Mouse (Mus musculus) olfactory bulb, adult 2 months (tissue): ENCODE results near the gene Aifm3. TPM values are rescaled to one million over a fixed set of nuclear protein-coding genes. Genes with fewer than 3 reads are reported as not detected.
A peak's percentile ranks its signal among the peaks of the same experiment; 100 is the strongest.

Source experiments
- H3K27ac ChIP-seq: fragments of 200-500 bp; 2 replicates; pipeline ENCODE4 v1.5.1; 2012; ENCODE audit warnings: low read depth, low read length; ENCODE audit not compliant: insufficient read depth
- H3K4me1 ChIP-seq: fragments of 200-500 bp; 2 replicates; pipeline ENCODE4 v1.6.1; 2012; ENCODE audit warnings: low read length; ENCODE audit not compliant: control insufficient read depth, insufficient read depth
- H3K4me3 ChIP-seq: fragments of 200-500 bp; 2 replicates; pipeline ENCODE4 v1.5.1; 2012; ENCODE audit warnings: mild to moderate bottlenecking, low read depth, low read length, moderate library complexity; ENCODE audit not compliant: insufficient read depth
- CTCF ChIP-seq: fragments of 200-500 bp; IDR thresholded peaks from 2 replicates; pipeline ENCODE4 v1.5.1; 2012; ENCODE audit warnings: low read depth, mild to moderate bottlenecking, low read length, moderate library complexity; ENCODE audit not compliant: insufficient read depth
- POLR2A ChIP-seq: fragments of 200-500 bp; IDR thresholded peaks from 2 replicates; pipeline ENCODE4 v1.6.1; 2012; ENCODE audit warnings: mild to moderate bottlenecking, low read depth, low read length, moderate library complexity; ENCODE audit not compliant: insufficient read depth
- WGBS: fragments of 180-500 bp; shearing (Covaris S2); methylation state at CpG from one replicate; pipeline ENCODE4 v1.1.7; 2018; 5-methylcytosine and 5-hydroxymethylcytosine counted together
- polyA plus RNA-seq: library from polyadenylated mRNA; stranded (reverse); fragments of >200 nt; gene quantifications from 2 replicates; pipeline ENCODE4 v1.2.4, GENCODE M21; 2012; ENCODE audit warnings: low replicate concordance; ENCODE audit not compliant: missing spikeins, insufficient read depth, insufficient read length

Aifm3 gene
- polyA plus RNA-seq, 1 experiment = not detected

DNA sequence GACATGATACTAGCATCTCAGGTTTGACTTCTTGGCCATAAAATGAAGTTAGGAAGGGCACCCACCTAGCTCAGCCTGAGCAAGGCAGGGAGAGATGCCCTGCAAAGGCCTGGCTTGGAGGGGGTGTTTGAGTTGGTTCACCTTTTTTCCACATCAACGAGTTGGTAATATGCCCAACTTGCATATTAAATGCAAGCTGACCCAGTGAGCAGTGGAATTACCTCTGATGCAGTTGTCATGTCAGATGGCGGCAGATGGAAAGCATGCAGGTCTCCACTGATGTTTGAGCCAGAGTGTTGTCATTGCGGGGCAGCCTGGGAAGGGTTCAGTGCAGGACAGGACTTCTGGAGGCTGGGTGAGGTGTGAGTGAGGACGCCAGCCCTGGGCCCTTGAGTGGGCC, 22.0 kb downstream of the Aifm3 start:
- H3K4me3 ChIP-seq = no peak overlapping the region
- TF ChIP-seq POLR2A = no peak
- no peak for TF ChIP-seq CTCF
- WGBS = 95% methylated on average over 4 of the region's 4 CpGs
- H3K4me1 ChIP-seq = peaks cover 8% of the 10 kb centered on the region
- H3K27ac ChIP-seq = no peak overlapping the region

DNA sequence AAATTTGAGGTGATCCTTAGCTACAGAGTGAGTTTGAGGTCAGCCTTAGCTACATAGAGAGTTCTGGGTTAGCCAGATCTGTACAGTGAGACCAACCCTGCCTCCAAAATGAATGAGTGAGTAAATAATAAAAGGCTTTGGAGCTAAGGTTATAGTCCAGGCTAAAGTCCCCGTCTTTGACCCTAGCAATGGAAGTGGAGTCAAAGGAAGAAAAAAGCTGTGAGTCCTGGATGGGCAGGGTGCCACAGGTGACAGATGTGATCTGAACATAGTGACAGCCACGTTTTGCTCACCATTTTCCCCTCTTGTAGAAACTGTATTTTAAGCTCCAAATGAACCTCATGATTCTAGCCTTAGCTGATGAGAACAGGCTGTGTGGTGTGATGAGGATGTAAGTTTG, 29.5 kb downstream of the Aifm3 start:
- no peaks in the 10 kb centered on the region for H3K4me1 ChIP-seq
- 82% methylated on average over 2 of the region's 2 CpGs for WGBS
- no peak overlapping the region for H3K4me3 ChIP-seq
- TF ChIP-seq POLR2A = no peak
- TF ChIP-seq CTCF = no peak
- no peak overlapping the region for H3K27ac ChIP-seq

DNA sequence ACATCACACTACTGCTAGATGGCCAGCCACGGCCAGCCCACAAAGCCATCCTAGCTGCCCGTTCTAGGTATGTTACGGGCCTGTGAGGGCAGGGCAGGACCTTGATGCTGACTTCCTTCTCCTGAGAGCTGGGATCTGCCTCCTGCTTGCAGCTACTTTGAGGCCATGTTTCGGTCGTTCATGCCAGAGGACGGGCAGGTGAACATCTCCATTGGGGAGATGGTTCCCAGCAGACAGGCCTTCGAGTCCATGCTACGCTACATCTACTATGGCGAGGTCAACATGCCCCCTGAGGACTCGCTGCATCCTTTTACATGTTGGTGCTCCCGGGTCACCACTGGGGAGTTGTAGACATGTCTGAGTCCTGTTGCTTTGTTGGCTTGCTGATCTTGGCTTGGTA, 34.7 kb downstream of the Aifm3 start:
- TF ChIP-seq CTCF (no peak), POLR2A (no peak)
- Histone ChIP-seq H3K4me1 (0 out of 2 replicates have a peak, but pooled peaks cover 3% of the 10 kb centered on the region), H3K4me3 (no peak overlapping the region), H3K27ac (no peak overlapping the region)
- WGBS = 89% methylated on average over 11 of the region's 11 CpGs

DNA sequence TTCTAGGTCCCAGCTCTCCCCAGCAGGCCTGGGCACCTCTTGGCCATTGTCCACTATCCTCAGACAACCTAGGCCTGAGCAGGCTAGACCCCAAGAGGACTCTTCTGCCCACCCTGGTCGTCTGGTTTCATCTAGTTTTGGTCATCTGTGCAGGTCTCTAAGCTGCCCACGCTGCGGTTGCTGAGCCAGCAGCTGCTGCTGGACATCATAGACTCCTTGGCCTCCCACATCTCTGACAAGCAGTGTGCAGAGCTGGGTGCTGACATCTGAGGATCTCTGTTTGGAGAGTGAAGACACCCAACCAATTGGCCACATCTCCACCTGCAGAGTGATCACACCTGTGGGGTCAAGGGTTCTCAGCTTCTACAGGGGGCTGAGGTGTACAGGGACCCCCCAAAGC, 36.1 kb downstream of the Aifm3 start:
- no peak overlapping the region for H3K4me3 ChIP-seq
- H3K27ac ChIP-seq = no peak overlapping the region
- 74% methylated on average over 3 of the region's 3 CpGs for WGBS
- TF ChIP-seq POLR2A (no peak), CTCF (no peak)
- peaks cover 7% of the 10 kb centered on the region; the same call in 1 of the 2 replicates for H3K4me1 ChIP-seq

DNA sequence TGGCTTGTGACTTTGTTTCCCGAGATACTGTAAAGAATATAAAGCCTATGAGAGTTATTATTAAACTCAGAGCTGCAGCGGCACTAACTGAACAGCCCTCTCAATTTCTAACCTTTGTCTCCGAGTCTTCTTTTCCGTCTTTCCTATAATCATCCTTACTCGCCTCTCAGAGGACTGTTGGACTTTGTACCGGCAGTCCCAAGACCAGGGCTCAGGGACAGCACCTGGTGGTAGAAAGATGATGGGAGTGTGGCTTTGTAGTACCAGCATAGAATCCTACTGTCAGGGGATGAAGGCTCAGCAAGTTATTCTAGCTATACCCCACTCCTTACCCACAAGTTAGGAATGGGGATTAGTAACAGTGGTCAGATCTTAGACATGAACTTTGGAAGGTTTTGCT, 36.8 kb downstream of the Aifm3 start:
- Histone ChIP-seq H3K4me1 (peaks cover 7% of the 10 kb centered on the region; the same call in 1 of the 2 replicates), H3K27ac (no peak overlapping the region), H3K4me3 (no peak overlapping the region)
- TF ChIP-seq POLR2A (no peak), CTCF (no peak)
- WGBS = 86% methylated on average over 6 of the region's 6 CpGs

DNA sequence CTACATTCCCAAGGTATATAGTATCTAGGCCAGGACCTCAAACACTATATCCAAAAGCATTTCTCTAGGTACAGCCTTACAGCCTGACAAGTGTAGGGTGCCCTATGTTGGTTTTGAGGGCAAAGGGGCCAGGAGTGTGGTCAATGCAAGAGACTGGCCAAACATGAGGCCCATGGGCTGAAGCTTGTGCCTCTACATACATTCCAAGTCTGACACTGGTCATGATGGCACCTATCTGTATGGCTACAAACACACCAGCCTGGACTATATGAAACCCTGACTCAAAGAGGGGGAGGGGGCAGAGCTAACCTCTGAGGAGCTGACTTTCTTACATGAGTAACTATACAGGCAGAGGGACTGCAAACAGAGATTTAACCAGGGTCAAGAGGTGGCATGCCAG, 38.2 kb downstream of the Aifm3 start:
- TF ChIP-seq CTCF (no peak), POLR2A (no peak)
- Histone ChIP-seq H3K4me3 (no peak overlapping the region), H3K4me1 (peaks cover 10% of the 10 kb centered on the region; the same call in 1 of the 2 replicates), H3K27ac (no peak overlapping the region)

DNA sequence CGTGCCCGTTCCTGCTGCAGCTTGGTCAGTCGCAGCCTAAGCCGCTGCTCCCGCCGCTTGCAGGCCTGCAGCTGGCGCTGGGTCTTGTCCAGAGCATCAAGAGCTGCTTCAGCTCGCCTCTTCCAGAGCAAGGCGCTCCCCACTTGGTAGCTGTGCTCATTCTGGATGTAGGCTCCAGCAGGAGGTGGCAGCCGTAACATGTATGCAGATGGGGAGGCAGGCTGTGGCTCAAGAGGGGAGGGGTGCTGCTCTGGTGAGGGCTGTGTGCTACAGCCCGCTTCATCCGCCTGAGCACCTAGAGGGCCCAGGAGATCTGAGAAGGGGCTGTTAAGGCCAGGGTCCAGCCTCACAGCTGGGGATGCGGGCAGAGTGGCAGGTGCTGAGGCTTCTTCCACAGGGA, 38.9 kb downstream of the Aifm3 start:
- 82% methylated on average over 13 of the region's 13 CpGs for WGBS
- TF ChIP-seq POLR2A = no peak
- no peak for TF ChIP-seq CTCF
- Histone ChIP-seq H3K4me3 (no peak overlapping the region), H3K27ac (no peak overlapping the region), H3K4me1 (peaks cover 10% of the 10 kb centered on the region; the same call in 1 of the 2 replicates)

DNA sequence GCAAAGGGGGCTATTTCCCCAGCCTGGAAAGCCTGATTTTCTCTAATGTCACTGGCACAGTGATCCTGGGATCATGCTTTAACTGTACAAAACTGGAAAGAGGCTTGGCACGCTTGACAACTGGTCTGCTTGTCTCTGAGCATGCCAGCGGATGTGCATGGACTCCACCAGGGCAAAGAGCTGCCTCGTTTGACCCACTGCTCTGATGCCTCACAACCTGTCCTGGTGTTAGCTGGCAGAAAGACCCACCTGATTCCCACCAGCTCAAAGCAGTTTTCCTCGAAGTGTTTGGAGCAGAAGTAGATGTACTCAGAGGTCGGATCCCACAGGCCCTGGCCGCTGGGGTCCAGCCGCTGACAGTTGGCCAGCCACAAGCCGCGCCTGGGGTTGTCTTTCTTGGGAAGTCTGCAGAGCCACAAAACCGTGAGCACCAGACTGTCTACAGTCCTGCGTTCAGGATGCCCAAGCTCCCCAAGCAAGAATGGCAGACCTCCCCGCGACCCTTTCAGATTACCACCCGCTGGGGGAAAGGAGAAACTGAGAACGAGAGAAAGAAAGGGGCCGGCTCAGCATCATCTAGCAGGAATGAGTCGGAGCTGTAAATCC, 40.7 kb downstream of the Aifm3 start:
- peak overlapping the region; percentile 77 for H3K4me3 ChIP-seq
- TF ChIP-seq POLR2A = no peak
- TF ChIP-seq CTCF = no peak
- peaks cover 10% of the 10 kb centered on the region; the same call in 1 of the 2 replicates for H3K4me1 ChIP-seq
- WGBS = 7% methylated on average over 17 of the region's 17 CpGs
- H3K27ac ChIP-seq = peak overlapping the region; percentile 45; the same call in 1 of the 2 replicates

DNA sequence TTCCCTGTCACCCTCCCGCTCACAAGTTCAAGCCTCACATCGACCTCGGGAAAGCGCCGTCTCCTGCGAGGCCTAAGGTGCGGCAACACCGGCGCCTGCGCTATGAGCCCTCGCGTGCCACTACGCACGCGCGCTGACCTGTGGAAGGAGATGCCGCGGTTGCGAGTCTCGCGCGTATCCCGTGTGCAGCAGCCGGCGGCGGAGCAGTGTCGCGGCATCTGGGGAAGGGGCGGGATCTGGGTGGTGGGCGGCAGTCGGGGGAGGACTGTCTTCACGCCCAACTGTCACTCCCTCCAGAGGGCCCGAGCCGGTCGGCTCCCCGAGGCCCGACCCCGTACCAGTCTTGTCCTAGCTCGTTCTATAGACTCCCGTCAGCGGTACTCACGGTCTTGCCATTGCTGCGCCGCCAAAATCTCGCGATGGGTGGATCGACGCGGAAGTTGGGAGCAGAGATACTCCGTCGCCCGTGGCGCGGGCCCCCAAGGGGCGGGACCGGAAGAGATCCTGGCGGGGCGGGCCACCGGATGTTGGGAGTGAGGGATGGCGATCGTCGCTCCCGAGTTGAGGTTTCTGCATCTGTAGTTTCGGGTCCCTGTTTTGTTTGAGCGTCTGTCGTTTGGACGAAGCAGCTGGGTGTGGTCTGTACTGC, 41.4 kb downstream of the Aifm3 start, which contains the start of gene Thap7:
Gene Thap7 (minus strand): TSS at position 497 of the 649 bp plus-strand sequence.
- WGBS = under 1% methylated on average over 67 of the region's 67 CpGs

DNA sequence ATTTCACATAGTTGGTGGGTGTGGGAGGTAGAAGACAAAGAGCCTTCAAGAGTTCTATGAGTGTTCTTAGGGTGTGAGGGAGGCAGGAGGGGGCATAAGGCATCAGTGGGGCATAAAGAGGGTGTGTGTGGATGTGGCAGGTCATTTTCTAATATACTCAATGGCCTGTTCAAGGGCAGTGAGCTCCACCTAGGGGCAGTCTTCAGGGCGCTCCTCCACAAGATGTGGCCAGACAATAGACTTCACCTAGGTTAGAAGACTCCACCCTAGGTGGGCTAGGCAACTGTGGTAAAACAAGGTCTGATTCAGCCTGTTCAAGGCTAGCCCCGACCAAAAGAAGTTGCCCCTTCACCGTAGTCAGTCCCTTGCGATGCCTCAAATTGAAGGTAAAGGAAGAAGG, 42.9 kb downstream of the Aifm3 start:
- TF ChIP-seq CTCF (no peak), POLR2A (no peak)
- no peak overlapping the region for H3K4me3 ChIP-seq
- H3K4me1 ChIP-seq = peaks cover 10% of the 10 kb centered on the region; the same call in 1 of the 2 replicates
- H3K27ac ChIP-seq = no peak overlapping the region
- 63% methylated on average over 4 of the region's 4 CpGs for WGBS

More for the DNA sequence above, 41.4 kb downstream of the Aifm3 start, which contains the start of gene Thap7:
- TF ChIP-seq CTCF (no peak), POLR2A (peak; percentile 85)
- Histone ChIP-seq H3K4me3 (peak within 1 kb of the TSS; percentile 77), H3K4me1 (peaks cover 10% of the 10 kb centered on the region; the same call in 1 of the 2 replicates), H3K27ac (peak within 1 kb of the TSS; percentile 63)
